Mouse (Mus musculus): ENCODE measurements around the gene Ciao2b.

Ciao2b gene

DNA sequence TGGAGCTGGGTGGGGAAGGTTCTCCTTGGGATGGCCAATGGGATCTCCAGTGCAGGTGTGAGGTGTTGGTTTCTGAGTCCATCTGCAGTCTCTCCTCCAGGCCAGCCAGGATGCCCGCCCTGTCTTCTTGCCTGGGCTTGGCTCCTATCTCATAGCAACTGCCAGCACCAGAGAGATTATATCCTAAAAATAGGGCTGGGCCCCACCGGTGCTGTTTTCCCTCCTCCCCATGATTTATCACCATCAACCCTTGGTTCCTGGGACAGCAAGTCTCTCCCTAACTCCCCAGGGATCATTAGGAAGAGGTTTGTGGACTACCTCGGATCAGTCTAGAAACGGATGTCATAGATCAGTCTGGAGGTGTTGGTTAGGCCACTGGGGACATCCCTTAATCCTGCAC, 28.6 kb downstream of the Ciao2b start:
- DNase-seq, result no peak

DNA sequence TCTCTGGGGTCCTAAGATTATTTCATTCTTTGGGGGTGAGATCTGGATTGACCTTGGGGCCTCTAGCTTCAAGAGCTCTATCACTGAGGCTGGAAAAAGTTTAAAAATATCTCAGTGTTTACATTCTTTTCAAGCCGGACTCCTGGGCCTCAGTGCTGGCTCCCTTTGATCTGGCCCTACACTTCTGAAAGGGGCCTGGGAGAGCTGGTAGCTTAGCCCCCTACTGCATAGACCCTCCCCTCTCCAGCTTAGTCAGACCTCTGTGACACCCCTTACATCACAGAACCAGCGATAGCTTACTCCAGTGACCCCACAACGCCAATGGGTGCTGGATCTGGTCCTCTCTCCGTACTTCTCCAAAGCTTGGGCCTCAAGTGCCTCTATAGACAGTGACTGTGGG, 30.2 kb downstream of the Ciao2b start:
- DNase-seq, result no peak

DNA sequence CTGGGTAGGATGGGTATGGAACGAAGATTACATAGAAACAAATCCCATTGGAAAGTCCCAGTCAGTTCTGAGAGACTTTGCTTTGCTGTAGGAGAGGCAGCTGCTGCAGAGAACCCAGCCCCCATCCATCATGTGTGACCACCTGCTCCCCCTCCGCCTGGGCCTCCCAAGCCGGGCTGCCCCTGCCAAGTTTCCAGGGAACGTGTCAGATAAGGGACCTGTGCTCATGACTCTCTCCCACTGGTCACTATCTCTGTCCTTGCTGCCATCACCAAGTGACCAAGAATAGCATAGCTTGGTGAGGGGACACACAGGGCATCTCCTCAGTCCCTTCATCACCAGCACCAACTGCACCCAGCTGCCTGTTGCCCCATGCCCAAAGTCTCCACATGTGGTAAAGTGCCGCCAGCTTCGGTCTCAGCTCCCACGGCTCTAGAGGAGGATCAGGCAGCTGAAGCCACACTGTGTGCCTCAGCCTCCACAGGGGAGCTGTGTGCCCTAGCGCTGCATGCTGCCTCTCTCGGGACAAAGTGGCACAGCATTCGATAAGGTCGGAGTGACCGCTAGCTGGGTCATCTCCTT, 31.5 kb downstream of the Ciao2b start:
- no peak for DNase-seq

DNA sequence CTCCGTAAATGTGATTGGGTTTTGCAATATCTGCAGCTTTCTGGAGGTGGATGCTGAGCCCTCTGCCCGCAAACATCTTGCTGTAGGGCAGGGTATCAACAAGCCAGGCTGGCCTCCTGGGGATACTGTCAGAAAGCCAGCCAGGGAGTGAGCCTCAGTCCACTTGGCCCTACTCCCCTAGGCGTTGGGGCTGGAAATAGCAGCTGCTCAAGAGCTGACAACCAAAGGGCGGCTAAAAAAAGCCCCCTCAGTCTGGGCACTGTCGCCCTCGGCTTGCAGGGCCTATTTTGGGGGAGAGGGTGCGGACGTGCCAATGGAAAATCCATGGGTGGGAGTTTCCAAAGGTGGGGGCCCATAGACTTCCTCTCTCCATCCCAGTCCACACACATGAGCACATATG, 32.5 kb downstream of the Ciao2b start:
- DNase-seq, result no peak

DNA sequence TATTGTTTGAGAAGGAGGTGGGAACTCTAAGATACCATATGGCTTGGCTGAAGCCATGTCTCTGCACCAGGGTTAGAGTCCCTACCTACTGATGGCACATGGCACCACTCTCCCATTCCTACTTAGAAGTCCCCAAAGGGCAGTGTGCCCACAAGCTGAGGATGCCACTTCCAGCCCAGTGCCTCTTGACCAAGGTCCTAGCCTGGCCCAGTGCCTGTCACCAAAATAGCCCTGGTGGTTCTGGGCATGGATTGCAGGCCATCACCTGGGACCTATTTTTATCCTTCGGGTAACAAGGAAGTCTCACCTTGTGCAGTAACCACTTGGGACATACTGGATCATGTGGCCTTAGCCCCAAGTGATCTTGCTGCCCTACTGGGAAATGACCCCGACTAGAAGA, 33.8 kb downstream of the Ciao2b start:
- no peak for DNase-seq

DNA sequence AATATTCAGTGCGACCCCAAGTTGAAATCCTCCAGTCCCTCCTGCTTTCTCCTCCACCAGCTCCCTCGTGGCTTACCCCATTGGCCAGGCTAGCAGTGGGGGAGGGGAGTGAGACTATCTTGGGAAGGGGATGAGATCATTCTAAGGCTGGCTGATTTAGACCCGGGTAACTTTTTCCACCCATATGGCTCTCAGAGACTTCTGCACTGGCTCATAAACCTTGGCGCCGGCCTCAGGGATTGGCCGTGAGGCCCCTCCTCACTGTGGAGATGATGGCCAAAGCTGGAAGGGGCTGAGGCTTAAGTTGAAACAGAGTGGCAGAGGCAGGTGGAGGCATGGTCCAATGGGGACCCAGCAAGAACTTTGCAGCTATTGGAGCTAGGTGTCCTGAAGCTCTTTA, 35.4 kb downstream of the Ciao2b start:
- DNase-seq, result no peak

DNA sequence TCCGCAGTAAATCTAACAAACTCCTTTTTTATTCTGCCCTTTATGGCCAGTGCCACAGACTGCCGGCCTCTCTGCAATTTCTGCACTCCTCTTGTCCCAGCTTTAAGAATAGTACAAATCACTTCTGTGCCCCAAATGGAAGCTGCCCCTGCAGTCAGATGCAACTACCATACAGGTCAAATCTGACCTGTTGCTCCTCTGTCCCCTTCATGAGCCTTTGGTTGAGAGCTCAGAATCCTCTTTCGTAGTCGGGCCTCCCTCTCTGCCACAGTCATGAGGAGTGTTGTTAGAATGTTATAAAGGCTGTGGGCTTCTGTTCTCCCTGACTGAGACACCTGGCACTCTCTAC, 38.5 kb downstream of the Ciao2b start:
- no peak for DNase-seq

DNA sequence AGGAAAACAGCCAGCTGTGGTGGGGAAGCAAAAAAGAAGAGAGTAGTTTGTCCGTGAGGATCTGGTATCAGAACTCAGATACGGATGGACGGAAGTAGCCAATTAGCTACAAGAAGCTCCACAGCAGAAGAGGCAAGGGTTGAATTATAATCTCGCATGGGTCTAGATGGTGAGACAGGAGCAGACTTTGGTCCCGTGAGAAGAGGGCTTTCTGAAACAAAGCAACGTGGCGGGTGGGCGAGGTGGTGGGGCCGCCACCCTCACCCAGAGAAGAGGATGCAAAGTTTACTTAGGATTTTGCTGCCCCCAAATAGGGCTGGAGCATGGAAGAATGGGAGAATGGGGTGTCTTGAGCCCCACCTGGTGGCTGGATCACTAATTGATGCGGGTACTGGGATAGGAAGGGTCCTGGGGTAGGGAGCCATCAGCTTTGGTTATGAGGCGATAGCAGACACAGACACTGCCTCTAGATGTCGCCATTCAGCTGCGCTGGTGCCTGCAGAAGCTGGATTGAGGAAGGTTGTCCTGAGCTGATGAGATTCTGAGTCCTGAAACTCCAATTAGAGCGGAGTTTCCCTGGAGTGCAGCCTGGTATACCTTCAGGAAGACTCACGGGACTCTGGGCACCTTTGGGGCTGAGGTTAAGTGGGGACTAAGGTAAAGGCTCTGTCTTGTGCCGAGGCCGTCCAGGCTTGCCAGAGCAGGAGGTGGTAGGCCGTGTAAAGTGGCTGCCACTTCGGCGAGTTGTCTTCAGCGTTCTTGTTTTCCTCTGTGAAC, 39.1 kb downstream of the Ciao2b start:
- DNase-seq, result peak; percentile 94

DNA sequence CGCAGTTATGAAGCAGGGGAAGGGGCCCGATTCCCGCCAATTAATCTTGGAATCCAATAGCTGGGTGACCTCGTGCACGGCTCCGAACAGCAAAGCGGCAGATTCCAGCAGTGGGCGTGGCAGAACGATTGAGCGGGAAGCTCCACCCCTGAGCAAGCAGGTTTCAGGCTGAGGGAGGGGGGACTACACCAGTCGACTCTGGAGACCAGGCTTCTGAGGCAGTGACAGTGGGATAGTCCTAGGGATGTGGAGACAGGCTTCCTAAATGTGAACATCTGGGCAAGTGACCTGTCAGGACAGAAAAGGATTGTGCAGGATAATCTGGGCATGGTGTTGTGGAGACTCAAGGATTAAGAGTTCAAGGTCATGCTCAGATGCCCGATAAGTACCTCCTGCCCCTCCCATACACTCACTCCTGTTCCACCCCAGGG, 39.8 kb downstream of the Ciao2b start:
- DNase-seq, result peak; percentile 60

DNA sequence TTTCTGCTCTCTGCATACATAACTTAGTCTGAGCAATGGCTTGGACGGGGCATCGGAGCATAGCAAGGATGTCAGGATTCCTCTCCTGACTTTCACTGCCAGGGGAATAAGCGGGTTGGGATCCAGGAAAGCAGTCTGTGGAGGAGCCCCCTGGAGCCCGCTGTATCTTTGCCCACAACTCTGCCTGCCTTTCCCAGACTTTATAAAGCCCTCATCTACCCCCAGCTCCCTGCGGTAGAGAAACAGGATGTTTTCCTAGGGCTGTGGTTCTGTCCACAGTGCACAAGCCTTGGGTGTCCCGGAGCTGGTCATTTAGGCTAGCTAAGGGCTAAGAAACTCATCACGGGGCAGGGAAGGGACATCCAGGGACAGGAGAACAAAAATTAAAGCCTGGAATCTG, 40.4 kb downstream of the Ciao2b start:
- no peak for DNase-seq

DNA sequence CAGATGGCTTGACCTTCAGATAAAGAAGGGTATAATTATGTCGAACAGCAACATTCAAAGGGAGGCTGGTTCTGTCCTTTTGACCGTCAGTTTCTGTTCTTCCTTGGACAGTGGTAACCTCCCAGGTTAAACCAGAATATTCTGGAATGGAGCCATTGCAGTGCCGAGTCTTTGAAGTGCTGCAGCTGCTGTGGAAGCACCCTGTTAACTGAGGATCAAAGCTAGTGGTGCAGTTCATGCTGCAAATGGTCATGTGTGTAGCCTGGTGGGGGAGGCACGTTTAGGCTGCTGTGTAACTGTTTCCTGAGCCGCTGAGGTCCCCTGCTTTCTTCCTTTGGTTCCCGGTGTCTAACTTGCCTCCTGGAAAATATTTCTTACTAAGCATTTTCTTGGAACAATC, 43.3 kb downstream of the Ciao2b start:
- DNase-seq, result peak; percentile 73

DNA sequence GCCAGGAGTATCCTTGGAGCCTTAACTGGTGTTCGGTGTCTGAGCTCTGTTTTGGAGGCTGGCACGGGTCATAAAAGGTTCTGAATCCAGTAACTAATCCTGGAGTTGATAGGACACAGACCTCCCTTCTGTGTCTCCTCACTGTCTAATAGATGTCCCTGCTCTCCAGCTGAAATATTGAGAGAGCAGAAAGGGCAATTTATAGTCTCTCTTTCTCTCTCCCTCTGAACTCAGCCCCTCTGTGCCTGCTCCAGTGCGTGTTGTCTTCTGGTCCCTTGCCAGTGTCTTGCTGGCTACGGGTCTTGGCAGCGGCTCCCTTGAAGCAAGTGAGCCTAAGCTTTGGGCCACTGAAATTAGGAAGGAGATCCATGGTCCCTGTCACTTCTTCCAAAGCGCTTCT, 44.1 kb downstream of the Ciao2b start:
- DNase-seq, result no peak

DNA sequence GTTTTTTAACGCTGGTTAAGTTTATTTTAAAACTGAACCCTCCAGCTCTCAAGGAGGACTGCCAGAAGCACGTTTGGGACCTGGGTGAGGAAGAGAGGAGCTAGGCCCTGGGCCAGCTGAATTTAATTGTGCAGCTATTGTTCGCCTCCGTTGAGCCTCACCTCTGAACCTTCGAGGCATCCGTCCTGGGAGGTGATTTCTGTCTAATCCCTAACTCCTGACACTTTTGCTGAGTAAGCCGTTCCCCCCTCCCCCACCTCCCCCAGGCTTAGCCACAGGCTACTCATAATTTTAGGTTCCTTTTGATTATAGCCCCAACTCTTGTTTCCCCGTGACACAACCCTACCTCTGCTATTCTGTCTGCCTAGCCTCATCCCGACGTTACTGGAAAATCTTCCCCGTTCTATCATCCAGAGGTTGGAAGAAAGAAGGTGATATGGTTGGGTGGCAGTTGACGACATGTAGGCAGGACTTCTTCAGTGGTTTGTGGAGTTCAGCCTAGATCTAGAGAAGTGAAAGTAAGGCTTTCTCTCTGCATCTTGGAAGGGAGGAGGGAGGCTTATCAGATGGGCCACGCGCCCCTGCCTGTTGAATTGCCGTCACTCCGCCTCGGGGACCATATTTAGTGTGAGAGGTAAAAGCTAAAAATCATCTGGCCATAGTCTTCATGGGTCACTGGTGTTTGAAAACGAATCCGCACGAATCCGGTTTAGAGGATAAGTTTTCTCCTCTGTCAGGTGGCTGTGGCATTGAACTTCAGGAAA, 45.8 kb downstream of the Ciao2b start:
- no peak for DNase-seq

DNA sequence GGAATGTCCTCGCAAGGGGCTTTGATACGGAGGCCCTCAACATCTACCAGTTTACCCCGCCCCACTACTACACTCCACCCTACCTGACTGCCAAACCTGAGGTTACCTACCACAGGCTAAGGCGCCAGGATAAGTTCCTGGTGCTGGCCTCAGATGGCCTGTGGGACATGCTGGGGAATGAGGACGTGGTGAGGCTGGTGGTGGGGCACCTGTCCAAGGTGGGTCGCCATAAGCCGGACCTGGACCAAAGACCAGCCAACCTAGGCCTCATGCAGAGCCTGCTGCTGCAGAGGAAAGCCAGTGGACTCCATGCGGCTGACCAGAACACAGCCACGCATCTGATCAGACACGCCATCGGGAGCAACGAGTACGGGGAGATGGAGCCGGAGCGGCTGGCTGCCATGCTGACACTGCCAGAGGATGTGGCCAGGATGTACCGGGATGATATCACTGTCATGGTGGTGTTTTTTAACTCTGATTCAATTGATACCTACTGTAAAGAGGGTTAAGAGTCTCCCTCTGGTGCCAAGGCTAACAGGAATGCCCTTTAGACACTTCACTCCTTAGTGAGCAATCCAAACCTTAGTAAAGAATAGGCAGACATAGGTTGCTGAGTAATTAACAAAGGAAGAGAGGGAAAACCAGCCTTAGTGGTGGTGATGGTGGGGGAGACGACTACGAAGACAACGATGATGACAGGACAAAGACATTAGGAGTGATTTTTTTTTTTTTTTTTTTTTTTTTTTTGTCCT, 47.0 kb downstream of the Ciao2b start:
- DNase-seq, result no peak

DNA sequence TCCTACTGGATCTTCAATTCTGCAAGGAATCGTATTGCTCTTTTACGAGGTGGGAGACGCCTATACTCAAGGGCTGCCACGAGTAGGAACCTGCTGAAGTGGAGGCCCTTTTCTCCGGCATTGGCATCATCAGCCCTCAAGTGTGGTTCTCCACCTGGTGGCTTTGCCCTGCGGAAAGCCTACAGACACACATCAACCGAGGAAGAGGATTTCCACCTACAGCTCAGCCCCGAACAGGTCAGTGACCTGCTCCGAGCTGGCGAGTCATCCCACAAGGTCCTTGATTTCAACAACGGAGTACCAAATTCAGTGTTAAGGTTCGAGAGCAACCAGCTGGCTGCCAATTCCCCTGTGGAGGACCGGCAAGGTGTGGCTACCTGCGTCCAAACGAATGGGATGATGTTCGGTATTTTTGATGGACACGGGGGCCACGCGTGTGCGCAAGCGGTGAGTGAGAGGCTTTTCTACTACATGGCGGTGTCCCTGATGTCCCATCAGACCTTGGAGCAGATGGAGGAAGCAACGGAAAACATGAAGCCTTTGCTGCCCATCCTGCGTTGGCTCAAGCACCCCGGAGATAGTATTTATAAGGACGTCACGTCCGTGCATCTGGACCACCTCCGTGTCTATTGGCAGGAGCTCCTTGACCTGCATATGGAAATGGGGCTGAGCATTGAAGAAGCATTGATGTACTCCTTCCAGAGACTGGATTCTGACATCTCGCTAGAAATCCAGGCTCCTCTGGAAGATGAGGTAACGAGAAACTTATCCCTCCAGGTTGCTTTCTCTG, 48.0 kb downstream of the Ciao2b start:
- no peak for DNase-seq

DNA sequence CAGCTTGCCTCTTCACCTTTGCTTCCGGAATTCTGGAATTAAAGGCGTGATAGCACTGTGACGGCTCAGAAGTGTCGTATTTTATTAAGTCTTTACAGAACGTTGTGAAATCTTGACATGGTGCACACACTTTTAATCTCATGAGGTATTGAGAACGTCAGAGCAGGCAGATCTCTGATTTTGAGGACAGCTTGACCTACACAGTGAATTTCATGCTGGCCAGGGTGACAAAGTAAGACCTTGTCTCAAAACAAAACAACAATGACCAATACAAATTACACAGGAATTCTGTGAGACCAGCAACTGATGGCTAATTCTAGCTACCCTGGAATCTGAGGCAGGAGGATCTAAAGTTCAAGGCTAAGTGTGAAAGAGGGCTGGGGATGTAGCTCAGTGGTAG, 49.2 kb downstream of the Ciao2b start:
- no peak for DNase-seq

DNA sequence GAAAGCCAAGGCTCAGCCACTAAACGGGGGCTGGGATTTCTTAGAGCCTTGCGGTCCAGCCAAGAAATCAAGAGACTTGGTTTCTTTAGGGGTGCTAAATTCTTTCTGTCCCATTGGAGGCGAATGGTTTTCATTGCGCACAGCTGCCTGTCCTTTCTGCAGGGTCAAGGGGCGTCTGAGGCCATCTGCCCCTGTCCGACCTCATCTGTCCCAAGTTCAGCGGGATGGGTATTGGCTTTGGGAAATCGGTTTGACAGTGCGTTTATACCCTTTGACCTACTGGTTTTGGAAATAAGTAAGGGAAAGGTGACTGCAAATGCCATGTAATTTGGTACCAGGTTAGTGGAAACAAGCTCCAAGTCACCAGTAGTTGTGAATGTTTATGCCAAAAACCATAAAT, 49.9 kb downstream of the Ciao2b start:
- DNase-seq, result no peak

DNA sequence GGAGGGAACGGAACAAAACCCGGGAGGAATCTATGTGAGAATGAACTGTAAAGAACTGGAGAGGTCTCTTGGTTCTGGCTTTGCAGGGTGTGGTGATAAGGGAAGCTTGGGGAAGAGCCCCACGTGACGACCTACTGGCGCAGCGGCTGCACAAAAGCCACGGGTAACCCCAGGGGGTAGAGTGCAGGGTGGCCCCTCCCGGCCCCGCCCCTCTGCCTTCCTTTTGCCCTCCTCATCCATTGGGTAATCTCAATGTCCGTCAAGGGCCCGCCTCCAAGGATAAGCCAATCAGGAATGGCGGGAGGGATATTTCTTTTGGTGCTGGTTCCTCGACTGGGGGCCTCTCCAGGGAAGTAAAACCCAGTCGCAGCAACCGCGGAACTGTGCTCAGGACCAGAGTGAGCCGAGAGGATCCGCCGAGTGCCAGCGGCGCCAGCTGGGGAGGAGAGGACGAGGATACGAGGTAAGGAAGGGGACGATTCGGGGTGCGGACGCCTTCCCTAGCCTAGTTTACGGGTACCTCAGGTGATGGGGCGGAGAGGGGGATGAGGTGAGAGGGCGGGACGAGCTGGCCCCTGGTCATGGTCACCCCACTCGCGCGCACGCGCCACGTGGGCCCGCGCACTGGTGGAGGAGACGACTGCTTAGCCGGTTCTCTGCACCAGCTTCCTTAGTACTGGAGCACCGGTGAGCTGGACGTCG, 50.5 kb downstream of the Ciao2b start, which contains the start of gene Pdp2:
Gene Pdp2, plus strand, starts transcription at position 319 of the 702 bp plus-strand sequence.
- DNase-seq, result peak; percentile 92

DNA sequence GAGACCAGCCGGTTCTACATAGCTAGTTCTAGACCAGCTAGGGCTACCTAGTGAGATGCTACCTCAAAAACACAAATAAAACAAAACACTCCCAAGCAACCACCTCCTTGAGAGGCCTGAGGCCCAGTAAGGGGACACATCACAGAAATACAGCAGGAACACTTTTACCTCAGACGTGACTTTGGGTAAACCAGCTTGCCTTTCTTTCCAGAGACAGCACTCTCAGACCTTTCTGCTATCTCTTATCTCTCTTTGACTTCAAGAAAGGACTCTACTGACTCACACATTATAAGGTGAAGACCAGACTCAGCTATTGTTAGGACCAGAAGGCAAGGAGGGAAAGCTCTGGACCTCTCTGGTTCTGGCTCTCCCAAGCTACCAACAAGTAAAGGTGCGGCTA, 51.5 kb downstream of the Ciao2b start:
- DNase-seq, result no peak
